ENCODE assay signal across 21 mouse cellular contexts in the genomic region with DNA sequence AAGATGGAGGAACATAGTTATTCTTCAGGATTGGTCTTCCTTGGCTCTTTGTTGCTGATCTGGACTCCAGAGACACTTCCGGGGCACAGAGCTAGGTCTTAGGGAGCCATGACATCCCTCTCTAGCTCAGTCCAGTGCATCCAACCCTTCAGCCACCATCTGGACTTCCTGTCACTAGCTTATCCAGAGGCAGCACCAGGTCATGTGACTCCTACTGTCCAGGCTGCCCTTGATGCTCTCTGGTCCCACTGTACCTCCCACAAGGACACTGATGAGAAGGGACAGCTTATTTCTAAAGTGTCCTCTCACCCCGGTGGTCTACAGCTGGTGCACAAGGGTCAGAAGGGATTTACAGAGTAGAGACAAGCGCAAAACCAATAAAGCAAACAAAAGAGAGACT.
DNase-seq lines count a peak whose midpoint lies in the region; ATAC-seq and TF ChIP-seq lines count a peak whose summit lies in the region.
"Had no signal": no experiment of that assay in that cellular context is flagged by ENCODE, and none has a peak within 500 bp of the region (broad histone marks: within the 10 kb centered on the region; RNA-seq: fewer than 3 reads in every experiment).

No protein-coding gene starts in this region.

- peaks cover 9% of the 10 kb centered on the region for H3K4me1 ChIP-seq in forebrain, embryonic 12.5 days
- no peaks in the 10 kb centered on the region for H3K4me1 ChIP-seq in forebrain, postnatal 0 days (ENCODE audit: insufficient read depth)
- peaks cover 8% of the 10 kb centered on the region for H3K4me1 ChIP-seq in liver, adult 2 months (ENCODE audit: control insufficient read depth, insufficient read depth, low read length)
- peaks cover 9% of the 10 kb centered on the region; the same call in 1 of the 2 replicates for H3K4me1 ChIP-seq in midbrain, embryonic 13.5 days (replicated peaks)
- peaks cover 4% of the 10 kb centered on the region; the same call in 1 of the 2 replicates for H3K4me1 ChIP-seq in midbrain, embryonic 16.5 days (ENCODE audit: control insufficient read depth, insufficient read depth, low read length)
- H3K4me1 ChIP-seq: embryonic facial prominence, embryonic 15.5 days; limb, embryonic 12.5 days had no signal

- ATAC-seq in forebrain, embryonic 12.5 days (ENCODE audit: low FRiP score): no peak
- no peak for ATAC-seq in forebrain, postnatal 0 days
- ATAC-seq in midbrain, embryonic 13.5 days: no peak
- ATAC-seq in midbrain, embryonic 16.5 days: no peak
- ATAC-seq: CD4-positive, CD25-positive, alpha-beta regulatory T cell, adult 4 months; inflammation-experienced regulatory T-cells, adult 6 months; lung, postnatal 0 days had no signal

- no peak overlapping the region for H3K9ac ChIP-seq in forebrain, embryonic 12.5 days
- no peak overlapping the region for H3K9ac ChIP-seq in forebrain, postnatal 0 days
- no peak overlapping the region for H3K9ac ChIP-seq in liver, adult 2 months (ENCODE audit: low read depth, low read length)
- no peak overlapping the region for H3K9ac ChIP-seq in midbrain, embryonic 13.5 days (replicated peaks)
- no peak overlapping the region for H3K9ac ChIP-seq in midbrain, embryonic 16.5 days (ENCODE audit: low read depth, low read length)
- H3K9ac ChIP-seq: embryonic facial prominence, embryonic 15.5 days; limb, embryonic 12.5 days had no signal

- no peak overlapping the region for H3K4me2 ChIP-seq in forebrain, embryonic 12.5 days
- no peak overlapping the region for H3K4me2 ChIP-seq in forebrain, postnatal 0 days (ENCODE audit: low read depth)
- no peak overlapping the region for H3K4me2 ChIP-seq in midbrain, embryonic 13.5 days (replicated peaks)
- no peak overlapping the region for H3K4me2 ChIP-seq in midbrain, embryonic 16.5 days (ENCODE audit: low read length)
- H3K4me2 ChIP-seq: embryonic facial prominence, embryonic 15.5 days; limb, embryonic 12.5 days had no signal

- WGBS in forebrain, embryonic 12.5 days: 78% methylated on average over 3 of the region's 3 CpGs
- WGBS in forebrain, postnatal 0 days: 81% methylated on average over 3 of the region's 3 CpGs
- 47% methylated on average over 3 of the region's 3 CpGs for WGBS in liver, adult 2 months
- 58% methylated on average over 3 of the region's 3 CpGs for WGBS in midbrain, embryonic 13.5 days
- 76% methylated on average over 3 of the region's 3 CpGs for WGBS in midbrain, embryonic 16.5 days

- no peaks in the 10 kb centered on the region for H3K27me3 ChIP-seq in forebrain, embryonic 12.5 days
- no peaks in the 10 kb centered on the region for H3K27me3 ChIP-seq in forebrain, postnatal 0 days (ENCODE audit: insufficient read depth, low read length)
- H3K27me3 ChIP-seq in liver, adult 2 months (ENCODE audit: control insufficient read depth, insufficient read depth, low read length): no peaks in the 10 kb centered on the region
- H3K27me3 ChIP-seq in midbrain, embryonic 13.5 days: no peaks in the 10 kb centered on the region; the same call in 1 of the 2 replicates
- no peaks in the 10 kb centered on the region for H3K27me3 ChIP-seq in midbrain, embryonic 16.5 days (ENCODE audit: control insufficient read depth, insufficient read depth, low read depth, low read length)
- H3K27me3 ChIP-seq: embryonic facial prominence, embryonic 15.5 days; limb, embryonic 12.5 days had no signal

- no peak for TF ChIP-seq CTCF in forebrain, postnatal 0 days (IDR thresholded peaks at IDR 0.05; ENCODE audit: low read depth)
- TF ChIP-seq CTCF in liver, adult 2 months (IDR thresholded peaks at IDR 0.05; ENCODE audit: low read depth, low read length): no peak

- H3K4me3 ChIP-seq in forebrain, embryonic 12.5 days (replicated peaks): no peak overlapping the region
- H3K4me3 ChIP-seq in forebrain, postnatal 0 days (ENCODE audit: low read depth, low read length): no peak overlapping the region
- H3K4me3 ChIP-seq in liver, adult 2 months (ENCODE audit: insufficient read depth, low read depth, low read length): no peak overlapping the region
- H3K4me3 ChIP-seq in midbrain, embryonic 13.5 days (replicated peaks): no peak overlapping the region
- H3K4me3 ChIP-seq in midbrain, embryonic 16.5 days (ENCODE audit: low read depth, low read length): no peak overlapping the region
- H3K4me3 ChIP-seq: embryonic facial prominence, embryonic 15.5 days; heart, embryonic 10.5 days; limb, embryonic 12.5 days had no signal

- no peak for TF ChIP-seq POLR2A in liver, adult 2 months (IDR thresholded peaks at IDR 0.05; ENCODE audit: extremely low read depth, insufficient read depth, low read length)

- peak overlapping the region; percentile 37 for H3K27ac ChIP-seq in forebrain, embryonic 12.5 days
- H3K27ac ChIP-seq in forebrain, postnatal 0 days (ENCODE audit: low read depth, low read length): no peak overlapping the region
- no peak overlapping the region for H3K27ac ChIP-seq in liver, adult 2 months (replicated peaks; ENCODE audit: insufficient read depth, low read depth, low read length)
- 0 out of 2 replicates have a peak overlapping the region, but pooled peaks have one; percentile 19 for H3K27ac ChIP-seq in midbrain, embryonic 13.5 days
- no peak overlapping the region for H3K27ac ChIP-seq in midbrain, embryonic 16.5 days (ENCODE audit: low read length)
- H3K27ac ChIP-seq: embryonic facial prominence, embryonic 15.5 days; heart, embryonic 10.5 days; limb, embryonic 12.5 days; macrophage had no signal

- no peaks in the 10 kb centered on the region; the same call in 1 of the 2 replicates for H3K9me3 ChIP-seq in forebrain, embryonic 12.5 days
- H3K9me3 ChIP-seq in forebrain, postnatal 0 days (ENCODE audit: low read length): no peaks in the 10 kb centered on the region
- H3K9me3 ChIP-seq in midbrain, embryonic 13.5 days: peaks cover 4% of the 10 kb centered on the region; the same call in 1 of the 2 replicates
- H3K9me3 ChIP-seq in midbrain, embryonic 16.5 days (replicated peaks; ENCODE audit: control insufficient read depth, low read length, poor library complexity, severe bottlenecking): no peaks in the 10 kb centered on the region
- H3K9me3 ChIP-seq: embryonic facial prominence, embryonic 15.5 days had no signal

- DNase-seq in forebrain, postnatal 0 days: no peak
- peak; percentile 11 for DNase-seq in liver, adult 2 months (ENCODE audit: extremely low read depth, low read depth, low spot score)
- no peak for DNase-seq in liver
- DNase-seq in retina, embryonic 14.5 days (ENCODE audit: low spot score): peak; percentile 53
- DNase-seq: adrenal gland, postnatal 25 days; cerebellum, adult 8-10 months; cerebellum, postnatal 36 days; gastrocnemius, postnatal 10 days; heart, postnatal 4 days; kidney, adult 18-20 months; kidney, postnatal 4 days had no signal

- no peaks in the 10 kb centered on the region for H3K36me3 ChIP-seq in forebrain, embryonic 12.5 days (replicated peaks)
- no peaks in the 10 kb centered on the region for H3K36me3 ChIP-seq in forebrain, postnatal 0 days (ENCODE audit: insufficient read depth)
- no peaks in the 10 kb centered on the region for H3K36me3 ChIP-seq in liver, adult 2 months (ENCODE audit: control insufficient read depth, insufficient read depth, low read length)
- no peaks in the 10 kb centered on the region for H3K36me3 ChIP-seq in midbrain, embryonic 13.5 days
- H3K36me3 ChIP-seq in midbrain, embryonic 16.5 days (ENCODE audit: control insufficient read depth, insufficient read depth, low read length): no peaks in the 10 kb centered on the region
- H3K36me3 ChIP-seq: embryonic facial prominence, embryonic 15.5 days; heart, embryonic 10.5 days; limb, embryonic 12.5 days had no signal

- no peaks in the 10 kb centered on the region for H3K79me2 ChIP-seq in liver, adult 2 months (ENCODE audit: control insufficient read depth, insufficient read depth, low read length)

Comparison
In these comparisons a context has a peak if more than half of its experiments do, and no peak if none do; other contexts are left out.
1. H3K27ac ChIP-seq: peak in forebrain, embryonic 12.5 days (single experiment) and midbrain, embryonic 13.5 days (single experiment); none in forebrain, postnatal 0 days (single experiment), liver, adult 2 months (single experiment) and midbrain, embryonic 16.5 days (single experiment).
2. DNase-seq: peak in liver, adult 2 months (single experiment) and retina, embryonic 14.5 days (single experiment); none in forebrain, postnatal 0 days (single experiment) and liver (single experiment).